Mouse (Mus musculus) megakaryocyte, embryonic 14.5 days (primary cell): ENCODE measurements around the gene Wdr66.

ENCODE experiments used
- FLI1 ChIP-seq: IDR thresholded peaks from 2 replicates; pipeline ENCODE4 v1.6.1; 2012; ENCODE audit warnings: low read length, inconsistent platforms, mixed read lengths
- GATA1 ChIP-seq: IDR thresholded peaks from 3 replicates; pipeline ENCODE4 v1.6.1; 2012; ENCODE audit warnings: mixed read lengths, low read length, inconsistent platforms, borderline replicate concordance

DNA sequence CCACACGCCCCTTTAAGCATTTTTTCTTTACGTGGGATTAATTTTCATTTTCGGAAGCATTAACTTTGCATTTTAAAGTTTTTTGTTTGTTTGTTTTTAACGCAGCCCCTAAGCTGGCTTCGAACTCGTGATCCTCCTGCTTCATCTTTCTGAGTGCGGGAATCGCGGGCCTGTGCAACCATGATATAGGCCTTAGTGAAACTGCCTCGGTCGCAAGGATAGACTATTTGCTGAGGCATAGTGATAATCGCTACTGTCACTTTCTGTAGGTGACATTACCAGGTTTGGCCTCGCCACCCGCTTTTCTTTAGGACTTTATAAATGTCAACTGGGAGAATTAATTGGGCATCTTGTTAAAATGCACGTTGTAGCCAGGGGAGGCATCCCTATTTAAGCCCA is 23.4 kb upstream of the Wdr66 start:
- TF ChIP-seq GATA1 (no peak), FLI1 (no peak)
